Comparison of ENCODE assay signal across 8 mouse cellular contexts in the genomic region with DNA sequence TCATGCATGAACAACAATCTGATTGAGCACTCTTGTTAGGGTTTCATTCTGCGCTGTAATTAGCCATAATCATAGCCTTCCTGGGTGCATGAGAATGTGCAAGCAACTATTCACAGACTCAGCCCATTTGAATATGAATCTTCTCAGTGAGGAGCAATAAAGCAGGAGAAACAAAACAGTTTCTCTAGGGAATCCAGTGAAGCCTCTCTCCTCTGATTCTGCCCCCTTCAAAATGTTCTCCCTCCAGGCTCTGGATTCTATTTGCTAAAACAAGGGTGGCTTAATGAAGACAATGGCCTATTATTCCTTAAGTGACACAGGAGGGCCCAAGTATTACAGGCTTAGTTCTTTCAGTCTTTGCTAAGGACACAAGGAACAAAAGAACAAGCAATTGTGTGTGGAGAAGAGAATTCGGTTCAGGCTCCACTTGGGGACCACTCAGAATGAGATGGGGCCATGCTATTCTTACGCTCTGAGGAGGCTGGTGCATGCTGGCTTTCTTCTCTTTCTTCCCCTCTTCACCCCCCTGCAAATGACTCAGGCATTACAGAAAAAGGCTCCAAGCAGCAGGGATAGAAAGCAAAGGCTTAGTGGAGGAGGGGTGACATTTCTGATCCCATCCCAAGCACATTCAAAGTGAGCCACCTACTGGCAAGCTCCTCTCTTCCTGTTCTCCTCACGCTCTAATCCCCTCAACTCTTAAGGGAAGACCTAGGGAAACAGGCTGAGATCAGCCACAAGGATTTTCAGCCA.
A peak's percentile ranks its signal among the peaks of the same experiment; 100 is the strongest.
DNase-seq lines count a peak whose midpoint lies in the region; ATAC-seq and TF ChIP-seq lines count a peak whose summit lies in the region.

No protein-coding gene starts in this region.

- no peaks in the 10 kb centered on the region for H3K36me3 ChIP-seq in CH12.LX (replicated peaks in 1 of 2; ENCODE audit: control insufficient read depth in 1 of 2, insufficient read depth in 1 of 2, low read length in 1 of 2)
- no peaks in the 10 kb centered on the region for H3K36me3 ChIP-seq in forebrain, embryonic 13.5 days (ENCODE audit: poor library complexity, severe bottlenecking)
- H3K36me3 ChIP-seq in lung, embryonic 15.5 days: no peaks in the 10 kb centered on the region

- ATAC-seq in forebrain, embryonic 13.5 days: peak; percentile 95
- peak; percentile 83; the same call in 1 of the 2 replicates for ATAC-seq in lung, embryonic 15.5 days (ENCODE audit: borderline replicate concordance, extremely low read depth, low FRiP score, low TSS enrichment)

- no peaks in the 10 kb centered on the region for H3K9me3 ChIP-seq in CH12.LX (replicated peaks; ENCODE audit: low read length)
- H3K9me3 ChIP-seq in forebrain, embryonic 13.5 days (replicated peaks): no peaks in the 10 kb centered on the region
- no peaks in the 10 kb centered on the region for H3K9me3 ChIP-seq in lung, embryonic 15.5 days

- WGBS in forebrain, embryonic 13.5 days: under 1% methylated on average over 4 of the region's 4 CpGs
- 34% methylated on average over 4 of the region's 4 CpGs for WGBS in lung, embryonic 15.5 days

- no peak overlapping the region for H3K4me3 ChIP-seq in CH12.LX (replicated peaks in 1 of 3; ENCODE audit: low read depth in 2 of 3, low read length in 2 of 3, poor library complexity in 1 of 3)
- no peak overlapping the region for H3K4me3 ChIP-seq in forebrain, embryonic 13.5 days
- no peak overlapping the region for H3K4me3 ChIP-seq in lung, embryonic 15.5 days

- H3K4me2 ChIP-seq in CH12.LX (ENCODE audit: insufficient read depth, low read depth, poor library complexity, severe bottlenecking): no peak overlapping the region
- peak overlapping the region; percentile 30 for H3K4me2 ChIP-seq in forebrain, embryonic 13.5 days
- H3K4me2 ChIP-seq in lung, embryonic 15.5 days: no peak overlapping the region

- intact Hi-C loops in heart, postnatal 14 days (cut with DNase I): loop anchor here (2.0 to 10.0 kb wide), 5 partner anchors 223 to 1576 kb away; a partner anchor contains a TSS

- peak in 1 of 2 experiments; percentile 48; a peak in 2 of 4 replicates for TF ChIP-seq CTCF in CH12.LX (conservative IDR thresholded peaks at IDR 0.05 in 1 of 2, IDR thresholded peaks at IDR 0.05 in 1 of 2; ENCODE audit: low read depth in 2 of 2, low read length in 2 of 2)

- TF ChIP-seq RAD21 in CH12.LX (IDR thresholded peaks at IDR 0.05; ENCODE audit: low read depth, low read length): peak; percentile 43

- peaks cover 4 to 12% of the 10 kb centered on the region in 2 experiments; a peak in 3 of 4 replicates for H3K4me1 ChIP-seq in CH12.LX (ENCODE audit: control insufficient read depth in 1 of 2, insufficient read depth in 2 of 2)
- peaks cover 30% of the 10 kb centered on the region for H3K4me1 ChIP-seq in forebrain, embryonic 13.5 days
- peaks cover 13% of the 10 kb centered on the region for H3K4me1 ChIP-seq in lung, embryonic 15.5 days

- H3K9ac ChIP-seq in CH12.LX (ENCODE audit: insufficient read depth, low read depth): no peak overlapping the region
- H3K9ac ChIP-seq in forebrain, embryonic 13.5 days: no peak overlapping the region
- no peak overlapping the region for H3K9ac ChIP-seq in lung, embryonic 15.5 days

- in situ Hi-C loops in CH12.LX (cut with MboI; ENCODE audit: low pct_ligation_motif_present, low pct_unique_long_range_greater_than_20kb, low sequenced_read_pairs): no loop called here

- no peaks in the 10 kb centered on the region for H3K27me3 ChIP-seq in CH12.LX (replicated peaks)
- no peaks in the 10 kb centered on the region for H3K27me3 ChIP-seq in forebrain, embryonic 13.5 days
- no peaks in the 10 kb centered on the region for H3K27me3 ChIP-seq in lung, embryonic 15.5 days

- no peak for DNase-seq in CH12.LX (ENCODE audit: extremely low read depth)
- DNase-seq in brain, embryonic 18.5 days (ENCODE audit: low read depth, low spot score): peak; percentile 88
- peak; percentile 39 to 53 for DNase-seq in heart, postnatal 14 days
- DNase-seq in layer of hippocampus, adult 11-12 months (ENCODE audit: low spot score): peak; percentile 79
- DNase-seq in ovary, postnatal 14 days (ENCODE audit: low spot score): peak; percentile 30
- no peak for DNase-seq in c-Kit-positive CD71-positive TER-119-positive erythroid progenitor cells, embryonic 14.5 days (ENCODE audit: low spot score)

- no peak for TF ChIP-seq EP300 in CH12.LX (IDR thresholded peaks at IDR 0.05; ENCODE audit: low read length)

- dilution Hi-C loops in CH12.LX (cut with MboI; ENCODE audit: extremely low pct_ligation_motif_present, extremely low pct_unique_long_range_greater_than_20kb, low sequenced_read_pairs): no loop called here

- H3K27ac ChIP-seq in CH12.LX (ENCODE audit: insufficient read depth, low read depth): no peak overlapping the region
- peak overlapping the region; percentile 87 for H3K27ac ChIP-seq in forebrain, embryonic 13.5 days
- no peak overlapping the region for H3K27ac ChIP-seq in lung, embryonic 15.5 days

- no peak for TF ChIP-seq POLR2A in CH12.LX (IDR thresholded peaks at IDR 0.05; ENCODE audit: low read depth, low read length)

- H3K79me2 ChIP-seq in CH12.LX (replicated peaks; ENCODE audit: control insufficient read depth, extremely low read depth, insufficient read depth, poor library complexity, severe bottlenecking): no peaks in the 10 kb centered on the region

TF ChIP-seq in CH12.LX, 34 proteins besides CTCF, POLR2A, EP300 and RAD21:
- no peak for TF ChIP-seq ELF1 (IDR thresholded peaks at IDR 0.05; ENCODE audit: low read depth, low read length)
- no peak for TF ChIP-seq UBTF (IDR thresholded peaks at IDR 0.05; ENCODE audit: low read depth, low read length)
- TF ChIP-seq RCOR1 (conservative IDR thresholded peaks at IDR 0.05; ENCODE audit: low read depth, low read length): no peak
- no peak for TF ChIP-seq MAFK (IDR thresholded peaks at IDR 0.05; ENCODE audit: insufficient replicate concordance, low read length)
- no peak for TF ChIP-seq MEF2A (IDR thresholded peaks at IDR 0.05; ENCODE audit: borderline replicate concordance, low read depth, low read length)
- no peak for TF ChIP-seq ZNF384 (IDR thresholded peaks at IDR 0.05; ENCODE audit: low read depth, low read length)
- no peak for TF ChIP-seq JUND (conservative IDR thresholded peaks at IDR 0.05; ENCODE audit: low read depth, low read length)
- TF ChIP-seq SMC3 (IDR thresholded peaks at IDR 0.05; ENCODE audit: low read depth, low read length): no peak
- no peak for TF ChIP-seq SIN3A (IDR thresholded peaks at IDR 0.05; ENCODE audit: low read length)
- TF ChIP-seq ZMIZ1 (IDR thresholded peaks at IDR 0.05; ENCODE audit: low read depth, low read length): no peak
- no peak for TF ChIP-seq JUN (IDR thresholded peaks at IDR 0.05; ENCODE audit: insufficient read depth, low read depth, low read length)
- no peak for TF ChIP-seq TCF12 (IDR thresholded peaks at IDR 0.05; ENCODE audit: low read depth, low read length)
- no peak for TF ChIP-seq NELFE (IDR thresholded peaks at IDR 0.05; ENCODE audit: low read depth, low read length)

Comparison
In these comparisons a context has a peak if more than half of its experiments do, and no peak if none do; other contexts are left out.
1. DNase-seq: peak in brain, embryonic 18.5 days (single experiment), heart, postnatal 14 days (2 of 2), layer of hippocampus, adult 11-12 months (single experiment) and ovary, postnatal 14 days (single experiment); none in CH12.LX (single experiment) and c-Kit-positive CD71-positive TER-119-positive erythroid progenitor cells, embryonic 14.5 days (single experiment).